Comparison of ENCODE assay signal across 24 mouse cellular contexts in genomic region chr7:71041388-71041787, GRCm38 (mm10).
DNase-seq lines count a peak whose midpoint lies in the region; ATAC-seq lines count a peak whose summit lies in the region.
"Had no signal": no experiment of that assay in that cellular context is flagged by ENCODE, and none has a peak within 500 bp of the region (broad histone marks: within the 10 kb centered on the region; RNA-seq: fewer than 3 reads in every experiment).

No protein-coding gene starts in this region.

- no peak for ATAC-seq in cerebellum, adult (ENCODE audit: insufficient number of reproducible peaks, low FRiP score, low TSS enrichment)
- ATAC-seq in heart, embryonic 12.5 days (ENCODE audit: insufficient number of reproducible peaks, low FRiP score), result no peak
- no peak for ATAC-seq in midbrain, embryonic 11.5 days (ENCODE audit: low FRiP score)
- ATAC-seq in midbrain, embryonic 14.5 days (ENCODE audit: low FRiP score, low TSS enrichment), result no peak
- ATAC-seq: CD4-positive, CD25-positive, alpha-beta regulatory T cell, adult 4 months; forebrain, embryonic 15.5 days; hindbrain, embryonic 16.5 days; inflammation-experienced regulatory T-cells, adult 6 months; intestine, embryonic 16.5 days had no signal

- DNase-seq in cerebellum, postnatal 14 days, result peak; percentile 70 to 86
- DNase-seq in heart, adult 11 months, result peak; percentile 61
- DNase-seq in midbrain, embryonic 11.5 days (ENCODE audit: low spot score, missing footprints), result peak; percentile 77
- no peak for DNase-seq in midbrain, embryonic 14.5 days
- DNase-seq: adrenal gland, adult 2 months; adrenal gland, postnatal 14 days; cerebellum, adult 9-11 months; embryo, embryonic 11 days; gastrocnemius, postnatal 25 days; kidney, adult 18-20 months had no signal

- H3K4me1 ChIP-seq in heart, embryonic 12.5 days (replicated peaks), result no peaks in the 10 kb centered on the region
- H3K4me1 ChIP-seq in midbrain, embryonic 11.5 days (ENCODE audit: control insufficient read depth, insufficient read depth, low read length), result peaks cover 4% of the 10 kb centered on the region
- H3K4me1 ChIP-seq in midbrain, embryonic 14.5 days (ENCODE audit: control insufficient read depth, insufficient read depth, low read length), result no peaks in the 10 kb centered on the region
- H3K4me1 ChIP-seq: embryonic facial prominence, embryonic 13.5 days; heart, embryonic 10.5 days; hindbrain, embryonic 13.5 days had no signal

- H3K27ac ChIP-seq in heart, embryonic 12.5 days (ENCODE audit: poor library complexity, severe bottlenecking), result no peak overlapping the region
- no peak overlapping the region for H3K27ac ChIP-seq in midbrain, embryonic 11.5 days (ENCODE audit: low read depth, low read length)
- H3K27ac ChIP-seq in midbrain, embryonic 14.5 days (replicated peaks; ENCODE audit: low read depth, low read length), result no peak overlapping the region
- H3K27ac ChIP-seq: embryonic facial prominence, embryonic 10.5 days; embryonic facial prominence, embryonic 13.5 days; forebrain, embryonic 12.5 days; forebrain, embryonic 15.5 days; heart, adult 2 months; heart, embryonic 10.5 days; hindbrain, embryonic 13.5 days had no signal

- H3K4me3 ChIP-seq in heart, embryonic 12.5 days, result no peak overlapping the region
- H3K4me3 ChIP-seq in midbrain, embryonic 11.5 days (ENCODE audit: low read depth, low read length), result no peak overlapping the region
- H3K4me3 ChIP-seq in midbrain, embryonic 14.5 days (replicated peaks; ENCODE audit: low read depth, low read length), result no peak overlapping the region
- H3K4me3 ChIP-seq: embryonic facial prominence, embryonic 10.5 days; embryonic facial prominence, embryonic 13.5 days; erythroblast, embryonic 14.5 days; forebrain, embryonic 12.5 days; forebrain, embryonic 15.5 days; heart, adult 2 months; heart, embryonic 10.5 days; hindbrain, embryonic 13.5 days had no signal

- no peaks in the 10 kb centered on the region for H3K36me3 ChIP-seq in heart, embryonic 12.5 days
- no peaks in the 10 kb centered on the region for H3K36me3 ChIP-seq in midbrain, embryonic 11.5 days (ENCODE audit: control insufficient read depth, insufficient read depth, low read length)
- H3K36me3 ChIP-seq in midbrain, embryonic 14.5 days (ENCODE audit: control insufficient read depth, insufficient read depth, low read length), result no peaks in the 10 kb centered on the region
- H3K36me3 ChIP-seq: embryonic facial prominence, embryonic 10.5 days; embryonic facial prominence, embryonic 13.5 days; forebrain, embryonic 12.5 days; forebrain, embryonic 15.5 days; heart, embryonic 10.5 days; hindbrain, embryonic 13.5 days had no signal

- 57% methylated on average over 3 of the region's 3 CpGs for WGBS in heart, embryonic 12.5 days
- 79% methylated on average over 3 of the region's 3 CpGs for WGBS in midbrain, embryonic 11.5 days
- 72% methylated on average over 3 of the region's 3 CpGs for WGBS in midbrain, embryonic 14.5 days

- H3K9ac ChIP-seq in heart, embryonic 12.5 days, result no peak overlapping the region
- H3K9ac ChIP-seq in midbrain, embryonic 11.5 days (ENCODE audit: low read length), result no peak overlapping the region
- no peak overlapping the region for H3K9ac ChIP-seq in midbrain, embryonic 14.5 days (replicated peaks; ENCODE audit: low read length)
- H3K9ac ChIP-seq: embryonic facial prominence, embryonic 13.5 days; forebrain, embryonic 12.5 days; forebrain, embryonic 15.5 days; hindbrain, embryonic 13.5 days had no signal

- no peak overlapping the region for H3K4me2 ChIP-seq in heart, embryonic 12.5 days
- no peak overlapping the region for H3K4me2 ChIP-seq in midbrain, embryonic 11.5 days
- no peak overlapping the region for H3K4me2 ChIP-seq in midbrain, embryonic 14.5 days (ENCODE audit: low read length)
- H3K4me2 ChIP-seq: embryonic facial prominence, embryonic 13.5 days; forebrain, embryonic 12.5 days; forebrain, embryonic 15.5 days; hindbrain, embryonic 13.5 days had no signal

- no peaks in the 10 kb centered on the region for H3K9me3 ChIP-seq in heart, embryonic 12.5 days (replicated peaks)
- H3K9me3 ChIP-seq in midbrain, embryonic 11.5 days (ENCODE audit: control insufficient read depth, low read length), result no peaks in the 10 kb centered on the region
- H3K9me3 ChIP-seq in midbrain, embryonic 14.5 days (ENCODE audit: control insufficient read depth, low read length), result no peaks in the 10 kb centered on the region
- H3K9me3 ChIP-seq: embryonic facial prominence, embryonic 10.5 days; embryonic facial prominence, embryonic 13.5 days; forebrain, embryonic 12.5 days; forebrain, embryonic 15.5 days; heart, embryonic 10.5 days; hindbrain, embryonic 13.5 days had no signal

- no peaks in the 10 kb centered on the region for H3K27me3 ChIP-seq in heart, embryonic 12.5 days (replicated peaks)
- no peaks in the 10 kb centered on the region for H3K27me3 ChIP-seq in midbrain, embryonic 11.5 days (ENCODE audit: control insufficient read depth, insufficient read depth, low read length)
- H3K27me3 ChIP-seq in midbrain, embryonic 14.5 days (ENCODE audit: control insufficient read depth, insufficient read depth, low read length), result no peaks in the 10 kb centered on the region
- H3K27me3 ChIP-seq: forebrain, embryonic 12.5 days; forebrain, embryonic 15.5 days; hindbrain, embryonic 13.5 days had no signal
